8 mouse cellular contexts compared by ENCODE assay signal in genomic region chr17:26508345-26508960, GRCm38 (mm10). TPM values are rescaled to one million over a fixed set of nuclear protein-coding genes. Genes with fewer than 3 reads are reported as not detected.
DNase-seq lines count a peak whose midpoint lies in the region; ATAC-seq and TF ChIP-seq lines count a peak whose summit lies in the region.

No protein-coding gene starts in this region.

- DNase-seq in CH12.LX (ENCODE audit: extremely low read depth) = peak; percentile 97
- DNase-seq in c-Kit-positive CD71-positive TER-119-negative erythroid progenitor cells, embryonic 14.5 days (ENCODE audit: low read depth) = peak; percentile 92
- DNase-seq in heart, postnatal 0 days (ENCODE audit: low spot score) = peak; percentile 99
- DNase-seq in kidney, postnatal 4 days = peak; percentile 96 to 98

- no peak for TF ChIP-seq CTCF in CH12.LX (conservative IDR thresholded peaks at IDR 0.05 in 1 of 2, IDR thresholded peaks at IDR 0.05 in 1 of 2; ENCODE audit: low read depth in 2 of 2, low read length in 2 of 2)
- no peak for TF ChIP-seq CTCF in heart, postnatal 0 days (IDR thresholded peaks at IDR 0.05; ENCODE audit: low read depth)
- TF ChIP-seq CTCF in testis, adult 2 months (IDR thresholded peaks at IDR 0.05; ENCODE audit: control insufficient read depth, insufficient read depth, insufficient replicate concordance, low read depth, low read length) = no peak

- peaks cover 8 to 24% of the 10 kb centered on the region in 2 experiments for H3K36me3 ChIP-seq in CH12.LX (replicated peaks in 1 of 2; ENCODE audit: control insufficient read depth in 1 of 2, insufficient read depth in 1 of 2, low read length in 1 of 2)
- peaks cover 7% of the 10 kb centered on the region for H3K36me3 ChIP-seq in forebrain, embryonic 12.5 days (replicated peaks)
- H3K36me3 ChIP-seq in heart, postnatal 0 days (replicated peaks; ENCODE audit: control insufficient read depth, insufficient read depth, low read length) = peaks cover 17% of the 10 kb centered on the region
- H3K36me3 ChIP-seq in liver, embryonic 16.5 days (ENCODE audit: control insufficient read depth, insufficient read depth) = peaks cover 14% of the 10 kb centered on the region
- H3K36me3 ChIP-seq in neural tube, embryonic 13.5 days = no peaks in the 10 kb centered on the region
- no peaks in the 10 kb centered on the region for H3K36me3 ChIP-seq in testis, adult 2 months (ENCODE audit: control insufficient read depth, insufficient read depth, low read length)

- TF ChIP-seq RAD21 in CH12.LX (IDR thresholded peaks at IDR 0.05; ENCODE audit: low read depth, low read length) = no peak

- H3K9ac ChIP-seq in CH12.LX (ENCODE audit: insufficient read depth, low read depth) = peak overlapping the region; percentile 74
- H3K9ac ChIP-seq in forebrain, embryonic 12.5 days = peak overlapping the region; percentile 93
- H3K9ac ChIP-seq in heart, postnatal 0 days (replicated peaks; ENCODE audit: low read depth, low read length) = peak overlapping the region; percentile 88
- peak overlapping the region; percentile 92 for H3K9ac ChIP-seq in liver, embryonic 16.5 days (ENCODE audit: low read depth, low read length)
- peak overlapping the region; percentile 93 for H3K9ac ChIP-seq in neural tube, embryonic 13.5 days

- H3K4me1 ChIP-seq in CH12.LX (ENCODE audit: control insufficient read depth in 1 of 2, insufficient read depth in 2 of 2) = peaks cover 16 to 33% of the 10 kb centered on the region in 2 experiments
- H3K4me1 ChIP-seq in forebrain, embryonic 12.5 days = peaks cover 47% of the 10 kb centered on the region
- H3K4me1 ChIP-seq in heart, postnatal 0 days (ENCODE audit: control insufficient read depth, insufficient read depth) = peaks cover 45% of the 10 kb centered on the region
- H3K4me1 ChIP-seq in liver, embryonic 16.5 days (ENCODE audit: control insufficient read depth, low read depth, low read length) = peaks cover 64% of the 10 kb centered on the region
- H3K4me1 ChIP-seq in neural tube, embryonic 13.5 days (replicated peaks) = peaks cover 40% of the 10 kb centered on the region
- peaks cover 13% of the 10 kb centered on the region for H3K4me1 ChIP-seq in testis, adult 2 months (ENCODE audit: control insufficient read depth, insufficient read depth, low read length)

- TF ChIP-seq EP300 in CH12.LX (IDR thresholded peaks at IDR 0.05; ENCODE audit: low read length) = no peak
- peak; percentile 68 for TF ChIP-seq EP300 in heart, postnatal 0 days (IDR thresholded peaks at IDR 0.05; ENCODE audit: low read depth)

- peaks cover 6% of the 10 kb centered on the region; the same call in 1 of the 2 replicates for H3K79me2 ChIP-seq in CH12.LX (replicated peaks; ENCODE audit: control insufficient read depth, extremely low read depth, insufficient read depth, poor library complexity, severe bottlenecking)

- dilution Hi-C loops in CH12.LX (cut with MboI; ENCODE audit: extremely low pct_ligation_motif_present, extremely low pct_unique_long_range_greater_than_20kb, low sequenced_read_pairs) = no loop called here

- no peaks in the 10 kb centered on the region for H3K27me3 ChIP-seq in CH12.LX (replicated peaks)
- H3K27me3 ChIP-seq in forebrain, embryonic 12.5 days = no peaks in the 10 kb centered on the region
- H3K27me3 ChIP-seq in heart, postnatal 0 days (ENCODE audit: control insufficient read depth, insufficient read depth, low read length) = no peaks in the 10 kb centered on the region
- H3K27me3 ChIP-seq in liver, embryonic 16.5 days (ENCODE audit: control insufficient read depth, insufficient read depth, low read depth, low read length) = no peaks in the 10 kb centered on the region
- no peaks in the 10 kb centered on the region for H3K27me3 ChIP-seq in neural tube, embryonic 13.5 days
- no peaks in the 10 kb centered on the region for H3K27me3 ChIP-seq in testis, adult 2 months (ENCODE audit: control insufficient read depth, insufficient read depth, low read length)

- peak; percentile 99 for TF ChIP-seq POLR2A in CH12.LX (IDR thresholded peaks at IDR 0.05; ENCODE audit: low read depth, low read length)
- TF ChIP-seq POLR2A in testis, adult 2 months (IDR thresholded peaks at IDR 0.05; ENCODE audit: control insufficient read depth, low read depth, low read length) = peak; percentile 88

- H3K4me2 ChIP-seq in CH12.LX (ENCODE audit: insufficient read depth, low read depth, poor library complexity, severe bottlenecking) = peak overlapping the region; percentile 83
- H3K4me2 ChIP-seq in forebrain, embryonic 12.5 days = peak overlapping the region; percentile 87
- peak overlapping the region; percentile 75 for H3K4me2 ChIP-seq in heart, postnatal 0 days (ENCODE audit: low read depth, low read length)
- peak overlapping the region; percentile 87 for H3K4me2 ChIP-seq in liver, embryonic 16.5 days (ENCODE audit: low read depth, low read length)
- H3K4me2 ChIP-seq in neural tube, embryonic 13.5 days = peak overlapping the region; percentile 90

- H3K9me3 ChIP-seq in CH12.LX (replicated peaks; ENCODE audit: low read length) = no peaks in the 10 kb centered on the region
- no peaks in the 10 kb centered on the region for H3K9me3 ChIP-seq in forebrain, embryonic 12.5 days
- H3K9me3 ChIP-seq in heart, postnatal 0 days (replicated peaks; ENCODE audit: control insufficient read depth, low read length) = no peaks in the 10 kb centered on the region
- no peaks in the 10 kb centered on the region for H3K9me3 ChIP-seq in liver, embryonic 16.5 days (replicated peaks; ENCODE audit: control insufficient read depth, low read length)
- H3K9me3 ChIP-seq in neural tube, embryonic 13.5 days = no peaks in the 10 kb centered on the region

- peak overlapping the region; percentile 62 to 78 (median 78) for H3K4me3 ChIP-seq in CH12.LX (replicated peaks in 1 of 3; ENCODE audit: low read depth in 2 of 3, low read length in 2 of 3, poor library complexity in 1 of 3)
- H3K4me3 ChIP-seq in forebrain, embryonic 12.5 days (replicated peaks) = peak overlapping the region; percentile 83
- peak overlapping the region; percentile 76 for H3K4me3 ChIP-seq in heart, postnatal 0 days (ENCODE audit: low read depth, low read length)
- peak overlapping the region; percentile 93 for H3K4me3 ChIP-seq in liver, embryonic 16.5 days (ENCODE audit: low read depth, low read length)
- peak overlapping the region; percentile 71 for H3K4me3 ChIP-seq in neural tube, embryonic 13.5 days
- peak overlapping the region; percentile 90 for H3K4me3 ChIP-seq in testis, adult 2 months (ENCODE audit: control insufficient read depth, low read depth, low read length)

- in situ Hi-C loops in CH12.LX (cut with MboI; ENCODE audit: low pct_ligation_motif_present, low pct_unique_long_range_greater_than_20kb, low sequenced_read_pairs) = loop anchor here (5.0 kb wide), 2 partner anchors 39 to 129 kb away; no protein-coding TSS in a partner anchor

- H3K27ac ChIP-seq in CH12.LX (ENCODE audit: insufficient read depth, low read depth) = peak overlapping the region; percentile 94
- H3K27ac ChIP-seq in forebrain, embryonic 12.5 days = peak overlapping the region; percentile 98
- H3K27ac ChIP-seq in heart, postnatal 0 days (ENCODE audit: low read depth) = peak overlapping the region; percentile 98
- H3K27ac ChIP-seq in liver, embryonic 16.5 days (ENCODE audit: low read length) = peak overlapping the region; percentile 98
- H3K27ac ChIP-seq in neural tube, embryonic 13.5 days (replicated peaks) = peak overlapping the region; percentile 99
- peak overlapping the region; percentile 85 for H3K27ac ChIP-seq in testis, adult 2 months (ENCODE audit: control insufficient read depth, insufficient read depth, low read depth, low read length)

- WGBS in forebrain, embryonic 12.5 days = under 1% methylated on average over 58 of the region's 58 CpGs
- under 1% methylated on average over 58 of the region's 58 CpGs for WGBS in heart, postnatal 0 days
- under 1% methylated on average over 58 of the region's 58 CpGs for WGBS in liver, embryonic 16.5 days (ENCODE audit: insufficient replicate concordance)
- WGBS in neural tube, embryonic 13.5 days = under 1% methylated on average over 58 of the region's 58 CpGs

- ATAC-seq in forebrain, embryonic 12.5 days (ENCODE audit: low FRiP score) = peak; percentile 92
- ATAC-seq in heart, postnatal 0 days (ENCODE audit: insufficient read depth, low read depth) = peak; percentile 85
- peak; percentile 88 for ATAC-seq in liver, embryonic 16.5 days (ENCODE audit: low read depth)
- ATAC-seq in neural tube, embryonic 13.5 days (ENCODE audit: low read depth) = peak; percentile 90

TF ChIP-seq in CH12.LX, 34 proteins besides CTCF, POLR2A, EP300 and RAD21 (continues in another document):
- TF ChIP-seq SMC3 (IDR thresholded peaks at IDR 0.05; ENCODE audit: low read depth, low read length) (no peak), POLR2AphosphoS2 (IDR thresholded peaks at IDR 0.05; ENCODE audit: low read depth, low read length) (peak; percentile 92), ZNF384 (IDR thresholded peaks at IDR 0.05; ENCODE audit: low read depth, low read length) (no peak), SIN3A (IDR thresholded peaks at IDR 0.05; ENCODE audit: low read length) (peak; percentile 73), ZKSCAN1 (IDR thresholded peaks at IDR 0.05; ENCODE audit: borderline replicate concordance, low read depth, low read length) (no peak), ELF1 (IDR thresholded peaks at IDR 0.05; ENCODE audit: low read depth, low read length) (no peak)

RNA-seq across cellular contexts. Expression of gene Ergic1, which starts 52.8 kb away (rescaled TPM):
- total RNA-seq in CH12.LX (2012; rRNA removed) (129 and 131 TPM in 2 replicates), CH12.LX (2014; rRNA removed) (89.5 and 93.5 TPM in 2 replicates)
- polyA plus RNA-seq in CH12.LX (2012; ENCODE audit: insufficient read length, low read depth) = 111 and 142 TPM in 2 replicates
- polyA plus RNA-seq in forebrain, embryonic 12.5 days (2016; fragmentation: Nextera tagmentation; extraction: Ambion mirVana) = 99.9 and 105 TPM in 2 replicates
- total RNA-seq in heart, postnatal 0 days (2014; rRNA removed; ENCODE audit: low replicate concordance) = 148 and 152 TPM in 2 replicates
- 50.8 and 53.3 TPM in 2 replicates for polyA plus RNA-seq in heart, postnatal 0 days (2015; fragmentation: Nextera tagmentation; extraction: Ambion mirVana)
- 36.0 and 39.0 TPM in 2 replicates for polyA plus RNA-seq in liver, embryonic 16.5 days (2015; fragmentation: Nextera tagmentation; extraction: Ambion mirVana)
- 91.0 and 92.7 TPM in 2 replicates for polyA plus RNA-seq in neural tube, embryonic 13.5 days (2015; fragmentation: Nextera tagmentation; extraction: Ambion mirVana)
- 115 and 122 TPM in 2 replicates for polyA plus RNA-seq in testis, adult 2 months (2012; rRNA removed)

RNA-seq across cellular contexts. Expression of gene Dusp1, which starts 53.5 kb away (rescaled TPM):
- 3.5 and 5.6 TPM in 2 replicates for total RNA-seq in CH12.LX (2012; rRNA removed)
- total RNA-seq in CH12.LX (2014; rRNA removed) = 2.6 and 3.5 TPM in 2 replicates
- polyA plus RNA-seq in CH12.LX (2012; ENCODE audit: insufficient read length, low read depth) = 8.6 and 9.9 TPM in 2 replicates
- polyA plus RNA-seq in forebrain, embryonic 12.5 days (2016; fragmentation: Nextera tagmentation; extraction: Ambion mirVana) = 39.8 and 47.2 TPM in 2 replicates
- 105 and 114 TPM in 2 replicates for total RNA-seq in heart, postnatal 0 days (2014; rRNA removed; ENCODE audit: low replicate concordance)
- 23.1 and 24.0 TPM in 2 replicates for polyA plus RNA-seq in heart, postnatal 0 days (2015; fragmentation: Nextera tagmentation; extraction: Ambion mirVana)
- 22.7 and 25.9 TPM in 2 replicates for polyA plus RNA-seq in liver, embryonic 16.5 days (2015; fragmentation: Nextera tagmentation; extraction: Ambion mirVana)
- polyA plus RNA-seq in neural tube, embryonic 13.5 days (2015; fragmentation: Nextera tagmentation; extraction: Ambion mirVana) = 32.5 and 36.8 TPM in 2 replicates
- polyA plus RNA-seq in testis, adult 2 months (2012; rRNA removed) = 19.7 and 24.5 TPM in 2 replicates

Comparison
In these comparisons a context has a peak if more than half of its experiments do, and no peak if none do; other contexts are left out.
1. Peak in every context shown above with its lines: DNase-seq, ATAC-seq, H3K4me3 ChIP-seq and H3K27ac ChIP-seq.